Mouse (Mus musculus): ENCODE data around the gene Supt3. TPM values are rescaled to one million over a fixed set of nuclear protein-coding genes. Genes with fewer than 3 reads are reported as not detected.

The Supt3 gene
- 15.9 and 17.7 TPM in 2 replicates for polyA plus RNA-seq (2011; ENCODE audit: insufficient read depth, insufficient read length, low read depth, missing spikeins)

GRCm38 (mm10) chr17:44776738-44777270 lies at the start of gene Supt3:
Supt3 (plus strand) TSS chr17:44777152.
- Histone ChIP-seq H3K36me3 (ENCODE audit: control insufficient read depth, insufficient read depth, low read length, poor library complexity, severe bottlenecking) (no peaks in the 10 kb centered on the region), H3K27me3 (ENCODE audit: control insufficient read depth, insufficient read depth, low read length, poor library complexity, severe bottlenecking) (no peaks in the 10 kb centered on the region)
- TF ChIP-seq EP300 (IDR thresholded peaks at IDR 0.05; ENCODE audit: insufficient read depth, low read depth, low read length) (0 out of 2 replicates have a peak, but pooled peaks have one; percentile 15), CTCF (IDR thresholded peaks at IDR 0.05; ENCODE audit: low read depth, low read length) (no peak), POLR2A (IDR thresholded peaks at IDR 0.05; ENCODE audit: insufficient read depth, low read length) (peak; percentile 62)

GRCm38 (mm10) chr17:44727675-44728074 lies 49.3 kb upstream of the Supt3 start:
- Histone ChIP-seq H3K9ac (ENCODE audit: low read depth, poor library complexity, severe bottlenecking) (no peak overlapping the region), H3K4me1 (ENCODE audit: control insufficient read depth, insufficient read depth, low read length) (peaks cover 2% of the 10 kb centered on the region), H3K4me3 (ENCODE audit: low read depth, low read length) (no peak overlapping the region), H3K27ac (ENCODE audit: insufficient read depth, low read length) (no peak overlapping the region), H3K9me3 (replicated peaks; ENCODE audit: control insufficient read depth, insufficient read depth, low read length, poor library complexity, severe bottlenecking) (no peaks in the 10 kb centered on the region), H3K36me3 (ENCODE audit: control insufficient read depth, insufficient read depth, low read length, poor library complexity, severe bottlenecking) (no peaks in the 10 kb centered on the region), H3K27me3 (ENCODE audit: control insufficient read depth, insufficient read depth, low read length, poor library complexity, severe bottlenecking) (no peaks in the 10 kb centered on the region; the same call in 1 of the 2 replicates)
- no peak for TF ChIP-seq POLR2A (IDR thresholded peaks at IDR 0.05; ENCODE audit: insufficient read depth, low read length)
- no peak for TF ChIP-seq EP300 (IDR thresholded peaks at IDR 0.05; ENCODE audit: insufficient read depth, low read depth, low read length)
- no peak for TF ChIP-seq CTCF (IDR thresholded peaks at IDR 0.05; ENCODE audit: low read depth, low read length)

More at GRCm38 (mm10) chr17:44776738-44777270, at the start of gene Supt3:
- peak within 1 kb of the TSS; percentile 84 for H3K9ac ChIP-seq (ENCODE audit: low read depth, poor library complexity, severe bottlenecking)
- peak within 1 kb of the TSS; percentile 98 for H3K4me3 ChIP-seq (ENCODE audit: low read depth, low read length)
- no peaks in the 10 kb centered on the region for H3K9me3 ChIP-seq (replicated peaks; ENCODE audit: control insufficient read depth, insufficient read depth, low read length, poor library complexity, severe bottlenecking)
- peak within 1 kb of the TSS; percentile 92 for H3K27ac ChIP-seq (ENCODE audit: insufficient read depth, low read length)
- H3K4me1 ChIP-seq (ENCODE audit: control insufficient read depth, insufficient read depth, low read length) = peaks cover 3% of the 10 kb centered on the region

GRCm38 (mm10) chr17:44728464-44728863 lies 48.5 kb upstream of the Supt3 start:
- Histone ChIP-seq H3K4me1 (ENCODE audit: control insufficient read depth, insufficient read depth, low read length) (peaks cover 2% of the 10 kb centered on the region), H3K9me3 (replicated peaks; ENCODE audit: control insufficient read depth, insufficient read depth, low read length, poor library complexity, severe bottlenecking) (no peaks in the 10 kb centered on the region), H3K27me3 (ENCODE audit: control insufficient read depth, insufficient read depth, low read length, poor library complexity, severe bottlenecking) (no peaks in the 10 kb centered on the region; the same call in none of the 2 replicates), H3K27ac (ENCODE audit: insufficient read depth, low read length) (no peak overlapping the region), H3K9ac (ENCODE audit: low read depth, poor library complexity, severe bottlenecking) (no peak overlapping the region), H3K36me3 (ENCODE audit: control insufficient read depth, insufficient read depth, low read length, poor library complexity, severe bottlenecking) (no peaks in the 10 kb centered on the region), H3K4me3 (ENCODE audit: low read depth, low read length) (no peak overlapping the region)
- TF ChIP-seq EP300 (IDR thresholded peaks at IDR 0.05; ENCODE audit: insufficient read depth, low read depth, low read length) = no peak
- no peak for TF ChIP-seq CTCF (IDR thresholded peaks at IDR 0.05; ENCODE audit: low read depth, low read length)
- no peak for TF ChIP-seq POLR2A (IDR thresholded peaks at IDR 0.05; ENCODE audit: insufficient read depth, low read length)

DNA sequence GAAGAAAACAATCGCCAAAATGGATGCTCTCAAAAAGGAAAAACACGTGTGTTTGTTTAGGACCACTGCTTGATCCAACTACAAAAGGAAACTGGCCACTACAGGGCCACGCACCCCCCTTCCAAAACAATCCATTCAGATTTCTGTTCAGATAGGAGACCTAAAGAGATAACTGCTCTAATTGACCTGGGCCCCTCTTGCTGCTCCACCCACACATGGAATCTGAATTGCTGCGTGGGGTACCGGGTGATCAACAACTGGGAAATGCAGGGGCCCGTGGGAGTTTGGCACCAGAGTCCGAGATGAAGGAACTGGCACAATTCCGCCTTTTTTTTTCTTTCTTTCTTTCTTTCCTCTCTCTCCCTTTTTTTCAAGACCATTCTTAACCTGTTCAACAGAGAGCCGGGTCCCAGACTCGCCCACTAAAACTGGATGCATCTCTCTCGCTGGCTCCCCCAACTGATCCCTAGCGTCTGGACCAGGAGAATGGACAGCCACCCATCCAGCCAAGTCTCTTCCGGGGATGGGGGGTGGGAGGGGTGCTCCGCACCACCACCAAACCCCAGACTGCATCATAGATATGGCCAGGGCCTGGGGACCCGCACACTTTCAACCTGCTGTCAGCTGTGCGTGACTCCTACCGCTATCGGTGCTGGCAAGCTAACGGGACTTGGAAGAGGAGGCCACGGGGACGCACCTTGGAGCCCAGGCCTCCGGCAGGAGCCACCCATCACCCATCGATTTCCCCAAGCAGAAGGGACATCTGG lies 43.2 kb upstream of the Supt3 start:
- TF ChIP-seq POLR2A (IDR thresholded peaks at IDR 0.05; ENCODE audit: insufficient read depth, low read length) (no peak), EP300 (IDR thresholded peaks at IDR 0.05; ENCODE audit: insufficient read depth, low read depth, low read length) (no peak), CTCF (IDR thresholded peaks at IDR 0.05; ENCODE audit: low read depth, low read length) (no peak)
- peaks cover 14% of the 10 kb centered on the region for H3K27me3 ChIP-seq (ENCODE audit: control insufficient read depth, insufficient read depth, low read length, poor library complexity, severe bottlenecking)
- no peaks in the 10 kb centered on the region for H3K9me3 ChIP-seq (replicated peaks; ENCODE audit: control insufficient read depth, insufficient read depth, low read length, poor library complexity, severe bottlenecking)
- no peak overlapping the region for H3K9ac ChIP-seq (ENCODE audit: low read depth, poor library complexity, severe bottlenecking)
- no peaks in the 10 kb centered on the region for H3K36me3 ChIP-seq (ENCODE audit: control insufficient read depth, insufficient read depth, low read length, poor library complexity, severe bottlenecking)
- H3K27ac ChIP-seq (ENCODE audit: insufficient read depth, low read length) = no peak overlapping the region
- no peaks in the 10 kb centered on the region for H3K4me1 ChIP-seq (ENCODE audit: control insufficient read depth, insufficient read depth, low read length)
- H3K4me3 ChIP-seq (ENCODE audit: low read depth, low read length) = peak overlapping the region; percentile 62; the same call in 1 of the 2 replicates

DNA sequence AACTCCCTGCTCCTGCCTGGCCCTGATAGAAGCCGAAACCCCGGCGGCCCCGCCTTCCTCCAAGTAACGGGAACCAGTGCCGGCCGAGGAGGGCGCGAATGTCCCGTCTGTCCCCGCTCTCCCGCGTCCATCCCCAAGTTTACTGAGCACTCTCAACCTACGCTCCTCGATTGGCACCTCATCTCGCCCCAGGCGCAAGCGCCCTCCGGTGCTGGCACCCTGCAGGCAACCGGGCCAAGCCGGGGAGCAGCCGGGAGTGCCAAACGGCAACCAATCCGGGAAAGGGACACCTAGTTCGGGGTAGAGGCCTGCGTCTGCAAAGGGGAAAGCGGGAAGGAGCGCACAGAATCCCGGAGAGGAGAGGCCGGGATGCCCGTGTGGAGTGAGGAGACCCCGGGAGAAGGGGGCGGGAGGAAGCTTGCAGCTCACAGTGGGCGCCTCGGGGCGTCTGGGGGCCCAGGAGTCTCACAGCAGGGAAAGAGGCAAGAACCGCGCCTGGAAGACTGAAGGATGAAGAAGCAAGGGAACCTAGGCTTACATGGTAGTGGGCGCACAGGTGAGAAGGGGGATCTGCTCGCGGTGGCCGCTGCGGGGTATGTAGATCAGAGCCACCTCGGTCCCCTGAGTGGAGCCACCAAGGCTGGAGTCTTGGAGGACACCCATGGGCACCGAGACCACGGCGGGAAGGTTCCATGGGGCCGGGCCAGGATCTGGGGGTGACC lies 42.3 kb upstream of the Supt3 start:
- no peaks in the 10 kb centered on the region for H3K36me3 ChIP-seq (ENCODE audit: control insufficient read depth, insufficient read depth, low read length, poor library complexity, severe bottlenecking)
- H3K9ac ChIP-seq (ENCODE audit: low read depth, poor library complexity, severe bottlenecking) = no peak overlapping the region
- no peaks in the 10 kb centered on the region for H3K9me3 ChIP-seq (replicated peaks; ENCODE audit: control insufficient read depth, insufficient read depth, low read length, poor library complexity, severe bottlenecking)
- TF ChIP-seq EP300 (IDR thresholded peaks at IDR 0.05; ENCODE audit: insufficient read depth, low read depth, low read length) (no peak), POLR2A (IDR thresholded peaks at IDR 0.05; ENCODE audit: insufficient read depth, low read length) (no peak), CTCF (IDR thresholded peaks at IDR 0.05; ENCODE audit: low read depth, low read length) (no peak)
- H3K27ac ChIP-seq (ENCODE audit: insufficient read depth, low read length) = no peak overlapping the region
- peak overlapping the region; percentile 62 for H3K4me3 ChIP-seq (ENCODE audit: low read depth, low read length)
- H3K4me1 ChIP-seq (ENCODE audit: control insufficient read depth, insufficient read depth, low read length) = no peaks in the 10 kb centered on the region
- peaks cover 16% of the 10 kb centered on the region for H3K27me3 ChIP-seq (ENCODE audit: control insufficient read depth, insufficient read depth, low read length, poor library complexity, severe bottlenecking)

Measured in ES-Bruce4 (cell line).